Mouse (Mus musculus) brain, embryonic 14.5 days (tissue): ENCODE results near the gene Osbpl10.

Source experiments
- CTCF ChIP-seq: fragments of 200-500 bp; IDR thresholded peaks from 2 replicates; pipeline ENCODE4 v1.5.1; 2012; ENCODE audit warnings: inconsistent platforms, mild to moderate bottlenecking, moderate library complexity, borderline replicate concordance; ENCODE audit not compliant: insufficient read depth, insufficient read length; ENCODE audit errors: extremely low read depth
- POLR2A ChIP-seq: fragments of 200-500 bp; IDR thresholded peaks from 2 replicates; pipeline ENCODE4 v1.6.1; 2012; ENCODE audit warnings: mild to moderate bottlenecking, inconsistent platforms, borderline replicate concordance; ENCODE audit not compliant: poor library complexity, insufficient read depth, insufficient read length, severe bottlenecking; ENCODE audit errors: extremely low read depth

DNA sequence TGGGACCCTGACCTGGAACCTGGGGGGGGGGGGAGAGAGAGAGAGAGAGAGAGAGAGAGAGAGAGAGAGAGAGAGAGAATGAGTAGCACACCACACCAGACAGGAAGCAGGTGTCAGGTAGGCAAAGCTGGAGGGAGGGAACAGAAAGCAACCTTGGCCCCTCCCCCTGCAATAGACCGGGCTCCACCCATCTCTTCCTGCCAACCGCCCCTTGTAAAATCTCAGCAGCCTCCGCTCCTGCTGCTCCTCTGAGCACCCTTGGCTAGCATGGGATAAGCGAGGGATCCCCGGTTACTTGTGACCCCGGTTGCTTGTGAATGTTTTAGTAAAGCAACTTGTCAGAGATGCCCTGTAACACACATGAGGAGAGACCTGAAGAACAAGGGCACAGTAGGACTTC lies 227.1 kb downstream of the Osbpl10 start:
- TF ChIP-seq CTCF (no peak), POLR2A (no peak)
